Mouse (Mus musculus) urinary bladder, postnatal 4 days (tissue): ENCODE measurements around the gene Gm42878.
"Not testable (repeated sequence)": the region's sequence is repeated elsewhere in the genome, so short reads cannot be mapped to it uniquely, and the experiment has no call there.

Experiments used
- DNase-seq, 2 experiments: peaks; one replicate each; pipeline ENCODE4 v3.0.0; 2021 to 2022; ENCODE audit warnings: low spot score in 2 of 2

The Gm42878 gene

DNA sequence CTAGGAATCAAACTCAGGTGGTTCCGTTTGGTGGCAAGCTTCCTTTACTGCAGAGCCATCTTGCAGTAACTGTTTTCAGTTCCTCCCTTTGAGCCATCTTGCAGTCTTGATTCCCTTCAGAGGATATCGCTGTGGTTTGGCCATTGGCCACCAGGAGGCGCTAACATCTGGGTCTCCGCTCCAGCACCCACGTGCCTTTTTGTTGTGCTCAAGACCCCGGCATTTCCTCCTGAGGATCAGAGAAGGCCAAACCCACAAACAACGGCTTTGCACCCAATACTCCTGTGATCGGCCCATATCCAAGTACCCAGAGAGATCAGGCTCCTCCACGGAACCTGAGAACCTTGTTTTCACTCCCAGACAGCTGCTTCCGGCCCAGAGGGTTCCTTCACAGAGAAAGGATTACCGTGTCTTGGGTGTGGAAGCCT, 19.2 kb upstream of the Gm42878 start:
- DNase-seq, result peak; percentile 81 to 92

DNA sequence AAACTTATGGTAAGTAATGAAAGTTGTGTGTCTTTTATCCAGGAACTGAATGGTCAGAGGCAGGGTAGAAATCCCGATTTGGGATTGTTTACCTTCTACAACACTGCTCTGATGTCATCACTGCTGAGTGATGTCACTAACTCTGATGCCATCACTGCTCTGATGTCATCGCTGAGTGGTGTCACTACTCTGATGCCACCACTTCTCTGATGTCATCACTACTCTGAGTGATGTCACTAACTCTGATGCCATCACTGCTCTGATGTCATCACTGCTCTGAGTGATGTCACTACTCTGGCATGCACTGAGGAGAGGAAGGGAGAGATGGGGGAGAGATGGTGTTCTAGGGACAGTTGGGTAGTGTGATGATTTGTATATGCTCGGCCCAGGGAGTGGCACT, 17.2 kb upstream of the Gm42878 start:
- DNase-seq, result no peak

DNA sequence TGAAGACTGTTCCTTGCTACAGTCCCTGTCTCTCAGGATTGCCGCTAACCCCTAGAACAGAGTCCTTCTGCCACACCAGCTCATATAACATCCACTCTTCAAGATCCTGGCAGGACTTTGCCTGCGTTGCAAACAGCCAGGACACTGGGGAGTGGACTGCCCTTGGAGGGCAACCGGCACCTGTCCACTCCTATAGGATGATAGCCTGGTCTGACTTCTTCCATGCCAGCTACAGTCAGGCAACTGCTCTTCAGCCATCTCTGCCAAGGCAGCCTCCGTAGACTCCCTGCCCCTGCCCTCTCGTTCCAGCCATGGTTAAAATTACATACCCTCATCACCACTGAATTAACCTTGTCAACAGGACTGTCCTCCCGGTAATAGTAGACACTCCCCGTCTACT, 3.9 kb upstream of the Gm42878 start:
- DNase-seq, result no peak

DNA sequence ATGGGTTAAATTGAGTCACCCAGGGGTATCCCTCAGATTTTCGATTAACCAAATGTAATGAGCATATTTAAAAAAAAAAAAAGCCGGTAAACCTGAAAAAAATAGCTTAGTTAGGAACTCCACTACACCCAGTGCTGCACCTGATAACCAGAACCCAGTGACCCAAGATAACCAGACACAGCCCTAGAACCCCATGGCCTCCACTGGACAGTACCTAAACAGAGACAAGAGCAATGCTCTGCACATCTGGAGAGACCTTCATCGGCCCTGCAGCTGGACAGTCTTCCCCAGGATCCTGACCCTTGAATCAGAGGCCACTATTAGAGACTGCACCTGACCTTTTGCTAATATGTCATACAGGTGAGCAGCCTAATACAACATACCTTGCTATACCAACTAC, 1.8 kb upstream of the Gm42878 start:
- no peak for DNase-seq

DNA sequence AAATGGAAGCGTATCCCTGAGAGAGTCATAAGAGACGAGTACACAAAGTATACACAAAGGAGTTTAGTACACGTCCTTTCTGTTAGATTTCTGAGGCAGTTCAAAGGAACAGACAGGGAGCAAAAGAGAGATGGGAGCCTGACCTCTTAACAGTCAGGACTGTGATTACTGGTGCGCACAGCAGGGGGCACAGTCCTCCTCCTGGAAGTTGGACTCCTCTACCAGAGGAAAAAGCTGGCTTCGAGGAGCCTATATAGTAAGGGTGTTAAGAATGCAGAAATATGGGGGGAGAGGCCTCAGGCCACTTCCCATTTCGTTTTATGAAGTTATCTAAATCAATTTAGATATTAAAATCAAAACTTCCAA, 1.2 kb upstream of the Gm42878 start:
- peak in 1 of 2 experiments; percentile 29 for DNase-seq

DNA sequence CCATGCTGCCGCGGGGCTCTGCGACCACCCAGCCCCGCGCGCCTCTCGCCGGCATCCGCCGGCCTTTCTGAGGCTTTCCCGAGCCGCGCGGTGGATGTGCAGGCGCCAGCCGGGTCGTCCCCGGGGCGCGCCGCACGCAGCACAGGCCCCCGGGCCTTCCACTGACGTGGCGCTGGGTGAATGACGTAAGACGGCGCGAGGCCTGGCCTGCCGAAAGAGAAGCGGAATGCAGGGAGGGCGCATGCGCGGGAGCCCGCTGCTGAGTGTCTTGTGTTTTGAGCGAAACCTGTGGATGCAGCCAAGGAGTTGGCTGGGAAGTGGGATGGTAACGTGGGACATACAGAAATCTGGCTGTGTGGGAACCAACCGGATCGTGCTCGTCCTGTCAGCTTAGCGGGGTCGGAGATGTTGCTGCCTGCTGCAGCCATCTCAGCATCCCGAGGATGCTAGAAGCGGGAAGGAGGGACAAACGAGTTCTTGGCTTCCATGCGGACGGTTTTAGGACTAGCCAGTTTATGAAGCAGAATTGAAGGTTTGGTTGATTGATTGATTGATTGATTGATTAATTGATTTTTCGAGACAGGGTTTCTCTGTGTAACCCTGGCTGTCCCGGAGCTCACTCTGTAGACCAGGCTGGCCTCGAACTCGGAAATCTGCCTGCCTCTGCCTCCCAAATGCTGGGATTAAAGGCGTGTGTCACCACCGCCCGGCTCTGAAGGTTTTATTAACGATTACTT, 679 bp upstream of the Gm42878 start, which contains the start of gene Mapkapk5:
Gene Mapkapk5, minus strand, starts transcription at position 113 of the 737 bp plus-strand sequence.
- peak; percentile 96 for DNase-seq

DNA sequence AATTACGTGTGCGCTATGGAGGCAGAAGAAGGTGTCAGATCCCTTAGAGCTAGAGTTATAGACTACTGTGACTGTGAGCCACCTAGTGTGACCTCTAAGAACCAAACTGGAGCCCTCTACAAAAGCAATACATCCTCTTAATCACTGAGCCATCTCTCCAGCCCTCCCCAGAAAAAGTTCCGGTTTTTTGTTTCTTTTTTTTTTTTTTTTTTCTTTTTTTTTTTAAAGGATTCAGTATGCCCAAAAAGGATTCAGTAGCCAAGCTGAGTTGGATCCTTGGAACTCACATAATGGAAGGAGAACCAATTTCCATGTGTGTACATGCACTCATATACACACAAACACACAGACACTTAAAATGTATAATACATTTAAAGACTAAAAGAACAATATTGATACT, 1.9 kb downstream of the Gm42878 start:
- no peak for DNase-seq

DNA sequence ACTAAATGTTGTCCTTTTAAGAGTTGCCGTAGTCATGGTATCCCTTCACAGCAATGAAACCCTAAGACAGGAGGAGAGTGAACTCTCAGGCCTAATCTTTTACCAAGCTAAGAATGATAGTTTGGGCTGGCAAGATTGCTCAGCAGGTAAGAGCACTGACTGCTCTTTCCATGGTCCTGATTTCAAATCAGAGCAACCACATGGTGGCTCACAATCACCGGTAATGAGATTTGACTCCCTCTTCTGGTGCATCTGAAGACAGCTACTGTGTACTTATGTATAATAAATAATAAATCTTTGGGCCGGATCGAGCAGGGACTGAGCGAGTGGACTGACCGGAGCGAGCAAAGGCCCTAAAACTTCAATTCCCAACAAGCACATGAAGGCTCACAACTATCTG, 4.0 kb downstream of the Gm42878 start:
- no peak for DNase-seq

DNA sequence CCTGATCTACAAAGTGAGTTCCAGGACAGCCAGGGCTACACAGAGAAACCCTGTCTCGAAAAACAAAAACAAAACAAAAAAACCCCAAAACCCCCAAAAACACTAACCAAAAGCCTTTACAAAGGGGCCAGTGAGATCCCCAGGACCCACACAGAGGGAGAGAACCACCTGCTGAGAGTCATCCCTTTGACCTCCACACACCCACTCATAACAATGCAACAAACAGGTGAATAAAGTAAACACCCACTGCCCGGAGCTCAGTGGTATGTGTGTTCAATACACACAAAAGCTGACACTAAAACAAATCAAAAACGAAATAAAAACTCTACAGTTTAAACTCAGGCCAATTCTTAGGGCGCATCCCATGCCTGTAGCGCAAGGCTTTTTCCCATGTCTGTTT, 5.2 kb downstream of the Gm42878 start:
- no peak for DNase-seq

DNA sequence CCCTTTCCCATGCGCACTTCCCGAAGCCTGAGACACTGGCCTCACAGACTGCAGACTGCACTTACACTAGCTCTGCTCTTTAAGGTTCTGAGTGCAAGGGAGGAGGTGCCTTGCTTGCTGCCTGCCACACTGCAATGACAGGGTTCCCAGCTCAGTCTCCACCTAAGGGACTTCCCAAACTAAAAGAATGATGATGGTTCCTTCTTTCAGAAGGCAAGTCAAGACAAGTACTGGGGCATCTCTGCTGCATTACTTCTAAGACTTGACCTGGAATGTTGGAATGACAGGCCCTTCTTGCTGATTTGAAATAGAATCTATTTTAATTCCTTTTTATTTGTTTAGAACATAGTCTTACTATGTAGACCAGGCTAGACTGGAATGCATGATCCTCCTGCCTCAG, 7.7 kb downstream of the Gm42878 start:
- DNase-seq, result no peak

DNA sequence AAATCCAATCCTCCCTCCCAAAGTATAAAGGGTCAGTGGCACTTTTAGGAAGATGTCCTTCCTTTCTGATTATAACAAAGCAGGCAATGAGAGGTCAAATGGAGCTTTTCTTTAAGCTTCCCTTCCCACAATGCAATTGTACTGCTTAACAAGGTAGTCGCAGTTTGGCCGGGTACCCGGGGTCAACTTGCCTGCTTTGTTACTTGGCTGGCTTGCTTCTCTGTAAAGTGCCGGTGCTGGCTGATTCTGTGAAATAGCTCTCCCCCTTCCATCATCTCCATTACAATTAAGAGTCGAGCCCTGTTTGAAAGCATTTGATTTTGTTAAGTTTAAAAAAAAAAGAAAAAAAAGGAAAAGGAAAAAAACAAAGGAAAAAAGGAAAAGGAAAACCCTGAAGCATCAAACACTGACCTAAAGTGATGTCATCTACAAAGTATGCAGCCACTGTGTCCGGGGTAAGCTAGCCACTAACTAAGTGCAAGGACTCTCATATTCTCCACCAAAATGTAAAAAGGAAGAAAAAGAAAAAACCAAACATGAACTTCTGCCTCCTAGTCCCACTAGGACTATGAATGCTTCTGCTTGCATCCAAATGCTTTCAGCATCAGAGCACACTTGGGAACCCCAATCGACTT, 8.2 kb downstream of the Gm42878 start:
- DNase-seq, result no peak

DNA sequence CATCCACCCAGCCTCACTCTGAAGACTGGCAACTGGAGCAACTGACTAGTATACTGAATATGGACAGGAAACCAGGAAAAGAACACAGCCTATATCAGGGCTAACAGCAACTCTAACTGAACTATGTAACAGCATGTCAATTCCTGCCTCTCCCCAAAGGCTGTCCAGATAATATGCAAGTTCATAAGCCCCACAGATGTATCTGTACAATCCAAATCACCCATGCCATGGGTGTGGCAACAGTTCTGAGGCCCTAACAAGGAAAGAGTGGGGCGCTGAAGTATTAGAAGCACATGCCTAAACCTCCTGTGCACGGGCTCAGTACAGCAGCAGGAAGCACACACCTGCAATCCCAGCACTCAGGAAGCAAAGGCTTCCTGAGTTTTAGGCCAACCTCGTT, 10.2 kb downstream of the Gm42878 start:
- DNase-seq, result no peak

DNA sequence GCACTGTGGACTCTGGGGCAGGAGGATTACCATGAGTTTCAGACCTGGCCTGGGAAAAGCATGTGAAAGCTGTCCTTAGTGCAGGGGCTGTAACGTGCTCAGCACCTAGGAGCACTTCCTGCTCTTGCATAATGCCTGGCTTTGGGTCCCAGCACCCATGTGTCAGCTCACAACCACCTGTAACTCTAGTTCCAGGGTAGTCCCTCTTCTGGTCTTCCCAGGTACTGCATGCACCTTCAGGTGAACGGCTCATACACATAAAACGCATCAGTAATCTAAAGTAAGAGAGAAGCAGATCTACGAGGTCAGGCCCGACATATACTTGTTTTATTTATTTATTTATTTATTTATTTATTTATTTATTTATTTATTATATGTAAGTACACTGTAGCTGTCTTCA, 10.8 kb downstream of the Gm42878 start:
- DNase-seq, result no peak

DNA sequence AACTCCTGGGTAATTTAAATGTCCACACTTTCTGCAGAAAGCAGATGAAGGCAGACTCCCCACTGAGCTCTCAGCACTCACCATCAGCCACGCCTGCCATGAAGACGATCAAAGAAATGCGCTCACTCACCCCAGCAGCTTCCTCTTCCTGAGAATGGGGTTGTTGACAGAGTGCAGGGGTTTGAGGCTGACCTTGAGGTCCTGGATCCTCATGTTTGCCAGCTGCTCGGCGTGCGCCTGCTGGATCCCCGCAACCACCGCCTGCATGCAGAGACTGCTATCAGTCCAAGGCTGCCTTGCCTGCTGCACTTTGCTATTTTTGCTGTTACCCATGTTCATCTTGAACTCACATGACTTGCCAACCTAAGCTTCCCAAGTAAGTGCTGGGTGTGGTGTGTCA, 18.3 kb downstream of the Gm42878 start:
- no peak for DNase-seq

DNA sequence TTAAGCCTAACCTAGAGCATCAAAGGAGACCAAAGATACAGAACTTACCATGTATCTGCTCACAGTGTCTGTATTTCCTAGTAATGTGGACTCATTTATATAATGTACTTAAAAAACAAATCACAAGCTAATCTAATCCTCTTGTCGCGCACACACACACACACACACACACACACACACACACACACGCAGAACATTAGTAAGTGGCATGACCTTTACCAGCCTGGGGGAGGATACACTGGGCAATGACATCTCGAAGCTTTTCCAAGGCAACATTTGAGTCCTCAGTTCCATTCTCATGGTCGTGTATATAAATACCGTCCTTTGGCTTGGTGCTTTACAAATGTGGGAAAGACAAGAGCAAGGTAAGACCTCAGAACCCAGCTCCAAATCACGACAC, 18.8 kb downstream of the Gm42878 start:
- DNase-seq, result no peak

DNA sequence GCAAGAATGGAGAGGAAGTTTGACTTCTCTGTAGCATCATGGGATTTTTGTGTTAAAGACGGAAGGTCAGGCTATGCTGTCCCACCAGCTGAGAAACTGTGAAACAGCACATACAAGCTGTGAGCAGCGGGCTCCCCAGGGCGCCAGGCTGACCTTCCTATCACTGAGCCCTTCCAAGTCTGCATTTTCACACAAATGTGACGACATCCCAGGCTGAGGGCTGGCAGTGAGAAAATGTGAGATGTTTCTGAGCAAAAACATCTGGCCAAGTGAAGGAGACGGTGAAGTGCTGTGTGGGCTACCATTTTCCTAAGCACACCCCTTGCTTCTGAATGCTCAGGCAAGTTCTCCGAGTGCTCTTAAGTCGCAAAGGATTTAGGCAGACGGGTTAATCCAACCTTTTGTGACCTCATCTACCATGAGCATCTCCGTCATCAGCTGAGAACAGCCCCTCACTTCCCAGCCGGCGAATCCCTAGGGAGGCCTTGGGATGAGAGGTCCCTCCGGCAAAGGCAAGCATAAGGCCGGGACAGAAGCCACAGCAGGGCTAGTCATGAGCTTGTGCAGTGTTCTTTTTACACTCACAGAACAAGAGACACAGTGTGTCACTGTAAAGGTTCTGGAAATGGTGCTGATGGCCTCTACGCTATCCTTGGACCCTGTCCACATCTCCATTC, 19.4 kb downstream of the Gm42878 start:
- no peak for DNase-seq

DNA sequence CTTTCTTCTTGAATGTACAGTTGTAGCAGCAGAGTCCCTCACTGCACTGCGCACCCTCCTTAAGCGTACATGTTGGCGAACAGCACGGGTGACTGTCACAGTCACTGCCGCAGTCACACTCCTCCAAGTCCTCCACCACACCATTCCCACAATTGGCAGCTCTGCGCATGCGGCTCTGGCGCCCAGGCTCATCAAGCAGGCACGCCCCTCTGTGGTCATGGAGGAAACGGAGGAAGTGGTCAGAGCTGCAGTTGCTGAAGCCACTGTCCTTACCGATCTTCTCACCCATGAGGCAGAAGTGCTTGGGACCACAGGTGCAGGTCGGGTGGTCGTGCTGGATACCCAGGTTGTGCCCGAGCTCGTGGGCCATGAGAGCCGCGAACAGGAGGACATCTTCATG, 25.5 kb downstream of the Gm42878 start:
- DNase-seq, result not testable (repeated sequence)

DNA sequence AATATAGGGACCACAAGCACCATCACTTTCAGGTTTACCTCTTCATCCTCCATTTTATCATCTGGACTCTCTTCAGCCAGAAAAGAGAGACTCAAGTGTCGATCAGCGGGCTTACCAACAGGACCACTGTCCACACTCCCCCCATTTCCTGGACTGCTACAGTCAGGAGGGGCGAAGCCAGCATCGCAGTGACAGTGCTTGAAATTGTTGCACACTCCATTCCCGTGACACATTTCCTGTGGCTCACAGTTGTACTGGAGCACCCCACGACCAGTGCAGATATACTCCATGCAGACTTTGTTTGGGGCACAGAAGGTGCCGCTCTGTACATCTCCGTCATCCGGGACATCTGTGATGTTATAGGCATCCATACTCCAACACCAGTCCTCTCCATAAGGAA, 26.3 kb downstream of the Gm42878 start:
- no peak for DNase-seq

DNA sequence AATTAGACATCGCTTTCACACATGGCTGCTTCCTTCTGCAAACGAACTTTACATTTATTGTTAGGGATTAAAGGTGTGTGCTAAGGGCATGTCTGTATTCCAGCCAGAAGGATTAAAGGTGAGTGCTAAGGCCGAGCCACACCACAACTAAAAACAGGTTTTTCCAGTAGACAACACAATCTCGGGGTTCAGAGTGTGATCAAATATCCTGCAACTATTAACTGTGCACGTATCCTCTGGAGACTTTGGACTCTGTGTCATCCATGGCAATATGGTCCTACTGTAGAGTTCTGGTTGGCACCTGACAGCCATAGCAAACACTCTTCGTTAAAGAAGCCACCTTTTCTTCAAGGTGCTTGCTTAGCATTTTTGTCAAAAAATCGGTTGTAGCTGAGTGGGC, 35.3 kb downstream of the Gm42878 start:
- DNase-seq, result no peak

DNA sequence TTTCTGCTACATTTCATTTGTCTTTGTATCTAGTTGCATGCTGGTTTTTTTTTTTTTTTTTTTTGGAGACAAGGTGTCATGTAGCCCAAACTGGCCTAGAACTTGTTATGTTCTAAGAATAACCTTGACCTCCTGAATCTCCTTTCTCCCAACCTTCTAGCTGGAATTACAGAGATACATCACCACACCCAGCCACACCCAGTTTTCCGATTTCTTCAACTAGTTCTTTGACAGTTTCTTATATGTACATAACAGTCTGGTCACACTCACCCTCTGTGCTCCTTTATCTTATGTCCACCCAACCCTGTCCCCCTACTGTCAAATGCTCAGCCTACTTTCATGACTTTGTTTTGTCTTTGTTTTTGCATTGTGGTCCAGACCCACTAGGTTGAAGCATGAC, 38.4 kb downstream of the Gm42878 start:
- DNase-seq, result no peak

DNA sequence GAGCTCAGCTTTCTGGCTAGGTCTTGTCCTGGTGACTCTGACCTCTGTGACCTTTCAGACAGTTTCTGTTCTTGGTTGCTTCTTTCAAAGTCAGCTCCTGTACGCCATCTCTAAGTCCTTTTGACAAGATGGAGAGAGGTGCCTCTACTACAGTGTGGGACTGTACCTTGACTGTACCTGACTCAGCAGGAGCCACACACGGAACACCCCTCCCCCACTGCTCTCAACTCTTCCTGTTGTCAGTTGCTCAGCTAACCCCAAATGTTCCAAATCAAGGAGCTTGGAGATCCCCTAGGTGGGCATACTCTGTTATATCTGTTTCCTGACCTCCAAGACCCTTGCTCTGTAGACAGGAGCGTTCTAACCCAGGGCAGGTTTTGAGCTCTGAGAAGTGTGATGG, 42.1 kb downstream of the Gm42878 start, which contains the start of gene Adam1b:
Gene Adam1b, minus strand, starts transcription at position 205 of the 400 bp plus-strand sequence.
- no peak for DNase-seq

DNA sequence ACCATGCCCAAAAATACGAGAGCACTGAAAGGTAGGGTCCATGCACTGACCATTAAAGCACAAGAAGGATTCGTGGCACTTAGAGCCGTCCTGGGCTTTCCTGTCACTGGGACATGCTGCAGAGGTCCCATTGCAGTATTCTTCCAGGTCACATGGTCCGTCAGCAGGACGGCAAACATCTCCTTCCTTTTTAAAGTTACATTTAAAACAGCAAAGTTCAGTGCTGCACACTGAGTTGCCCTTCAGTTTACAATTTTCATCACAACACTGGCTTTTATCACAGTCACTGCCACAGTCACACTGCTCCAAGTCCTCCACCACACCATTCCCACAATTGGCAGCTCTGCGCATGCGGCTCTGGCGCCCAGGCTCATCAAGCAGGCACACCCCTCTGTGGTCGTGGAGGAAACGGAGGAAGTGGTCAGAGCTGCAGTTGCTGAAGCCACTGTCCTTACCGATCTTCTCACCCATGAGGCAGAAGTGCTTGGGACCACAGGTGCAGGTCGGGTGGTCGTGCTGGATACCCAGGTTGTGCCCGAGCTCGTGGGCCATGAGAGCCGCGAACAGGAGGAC, 43.8 kb downstream of the Gm42878 start:
- not testable (repeated sequence) for DNase-seq

DNA sequence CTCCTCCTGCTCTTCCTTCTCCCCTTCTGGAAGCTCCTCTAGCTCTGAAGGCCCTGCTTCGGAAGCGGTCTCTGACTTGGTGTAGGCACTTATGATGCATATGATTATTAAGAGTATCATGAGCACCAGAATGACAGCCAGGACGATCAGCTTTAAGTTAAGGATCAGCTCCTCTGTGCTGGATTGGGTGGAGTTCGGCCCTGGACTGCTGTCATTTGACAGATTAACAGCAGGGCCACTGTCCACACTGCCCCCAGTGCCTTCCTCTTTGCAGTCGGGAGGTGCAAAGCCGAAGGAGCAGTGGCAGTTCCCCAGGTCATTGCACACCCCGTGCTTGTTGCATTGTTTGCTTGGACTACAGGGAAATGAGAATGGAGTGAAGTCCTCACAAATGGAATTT, 44.6 kb downstream of the Gm42878 start:
- DNase-seq, result no peak
